Mouse (Mus musculus): ENCODE measurements around the gene Taf5. TPM values are rescaled to one million over a fixed set of nuclear protein-coding genes. Genes with fewer than 3 reads are reported as not detected.

Taf5 gene
- polyA plus RNA-seq, 1 experiment from 2014 or later = 9.5 TPM

DNA sequence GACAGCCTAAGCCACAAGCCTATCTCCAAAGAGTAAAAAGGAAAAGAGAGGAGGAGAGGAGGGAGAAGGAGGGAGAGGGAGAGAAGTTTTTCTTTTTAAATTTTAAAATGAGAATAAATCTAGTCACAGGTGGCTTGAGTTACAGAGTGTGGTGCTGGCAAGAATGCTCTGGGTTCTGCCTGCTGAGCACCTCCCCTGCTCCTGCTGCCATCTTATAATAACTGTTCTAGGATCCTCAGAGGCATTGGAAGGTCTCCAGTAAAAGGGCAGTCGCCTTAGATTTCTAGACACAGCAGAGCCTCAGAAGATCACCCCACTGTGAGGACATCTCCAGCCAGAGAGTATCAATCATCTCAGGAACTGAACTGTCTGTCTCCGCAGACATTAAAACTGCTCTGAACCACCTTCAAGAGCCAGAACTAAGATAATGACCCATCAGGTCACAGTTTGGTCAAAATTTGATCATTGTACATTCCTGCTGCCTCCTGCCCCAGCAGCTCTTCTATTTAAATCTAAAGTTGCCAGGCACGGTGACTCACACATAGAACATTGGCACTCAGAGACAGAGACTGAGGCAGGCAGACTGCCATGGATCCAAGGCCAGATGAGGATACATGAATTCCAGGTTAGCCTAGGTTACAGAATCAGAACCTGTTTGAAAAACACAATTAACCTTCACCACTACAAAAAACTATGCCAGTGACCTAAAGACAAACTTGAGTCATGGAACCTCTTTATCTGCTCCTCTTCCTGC lies 26.6 kb upstream of the Taf5 start:
- 82% methylated on average over 3 of the region's 3 CpGs for WGBS (ENCODE audit: insufficient replicate concordance)
- H3K9ac ChIP-seq = no peak overlapping the region
- H3K9me3 ChIP-seq (replicated peaks) = no peaks in the 10 kb centered on the region
- peaks cover 75% of the 10 kb centered on the region for H3K36me3 ChIP-seq
- no peak overlapping the region for H3K4me3 ChIP-seq
- no peak overlapping the region for H3K27ac ChIP-seq
- ATAC-seq = no peak
- H3K4me1 ChIP-seq = no peaks in the 10 kb centered on the region
- H3K27me3 ChIP-seq (replicated peaks) = no peaks in the 10 kb centered on the region
- no peak overlapping the region for H3K4me2 ChIP-seq

- ATAC-seq = no peak
- Histone ChIP-seq H3K36me3 (peaks cover 75% of the 10 kb centered on the region), H3K27me3 (replicated peaks) (no peaks in the 10 kb centered on the region), H3K4me2 (no peak overlapping the region), H3K9ac (no peak overlapping the region), H3K4me1 (no peaks in the 10 kb centered on the region), H3K27ac (no peak overlapping the region), H3K4me3 (no peak overlapping the region), H3K9me3 (replicated peaks) (no peaks in the 10 kb centered on the region)
- 67% methylated on average over 3 of the region's 3 CpGs for WGBS (ENCODE audit: insufficient replicate concordance)
These were observed 23.9 kb upstream of the Taf5 start for GRCm38 (mm10) chr19:47043608-47044007.

DNA sequence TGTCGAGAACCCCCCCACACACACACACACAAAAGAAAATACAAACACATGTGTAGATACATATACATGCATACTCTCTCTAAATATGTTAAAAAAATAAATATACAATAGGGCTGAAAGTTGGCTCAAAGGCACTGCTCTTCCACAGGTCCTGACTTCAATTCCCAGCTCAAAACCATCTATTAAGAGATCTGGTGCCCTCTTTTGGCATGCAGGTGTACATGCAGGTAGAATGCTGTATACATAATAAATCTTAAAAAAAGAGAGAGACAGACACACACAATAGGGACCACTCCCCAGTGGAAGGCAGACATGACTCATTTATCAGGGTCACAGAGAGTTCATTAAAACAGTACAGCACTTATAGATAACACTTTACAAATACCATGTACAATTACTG lies 21.2 kb upstream of the Taf5 start:
- Histone ChIP-seq H3K9me3 (replicated peaks) (no peaks in the 10 kb centered on the region), H3K27me3 (replicated peaks) (no peaks in the 10 kb centered on the region), H3K9ac (no peak overlapping the region), H3K4me3 (no peak overlapping the region), H3K4me2 (no peak overlapping the region), H3K36me3 (peaks cover 50% of the 10 kb centered on the region), H3K4me1 (peaks cover 20% of the 10 kb centered on the region), H3K27ac (no peak overlapping the region)
- WGBS (ENCODE audit: insufficient replicate concordance) = 77% methylated on average over 1 of the region's 1 CpGs
- no peak for ATAC-seq

DNA sequence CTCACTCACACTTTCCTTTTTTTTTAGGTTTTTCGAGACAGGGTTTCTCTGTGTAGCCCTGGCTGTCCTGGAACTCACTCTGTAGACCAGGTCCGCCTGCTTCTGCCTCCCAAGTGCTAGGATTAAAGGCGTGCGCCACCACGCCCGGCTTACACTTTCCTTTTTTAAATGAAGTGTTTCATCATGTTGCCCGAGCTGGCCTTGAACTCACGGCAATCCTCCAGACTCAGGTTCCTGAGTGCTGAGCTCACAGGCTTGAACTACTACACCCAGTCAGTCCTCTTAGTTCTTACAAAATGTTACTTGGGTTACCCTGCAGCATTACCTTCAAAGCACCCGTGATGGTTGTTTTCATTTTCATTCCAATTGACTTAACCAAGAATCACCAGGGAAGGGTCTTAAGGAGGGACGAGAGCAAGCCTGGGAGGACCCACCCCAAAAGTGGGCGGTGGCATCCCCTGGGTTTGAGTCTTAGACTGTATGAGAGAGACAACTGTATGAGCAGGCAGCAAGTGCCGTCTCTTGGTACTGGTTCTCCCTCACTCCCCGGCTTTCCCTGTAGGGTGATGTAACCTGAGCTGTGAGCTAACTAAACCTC lies 20.2 kb upstream of the Taf5 start:
- no peak overlapping the region for H3K9ac ChIP-seq
- 78% methylated on average over 13 of the region's 13 CpGs for WGBS (ENCODE audit: insufficient replicate concordance)

DNA sequence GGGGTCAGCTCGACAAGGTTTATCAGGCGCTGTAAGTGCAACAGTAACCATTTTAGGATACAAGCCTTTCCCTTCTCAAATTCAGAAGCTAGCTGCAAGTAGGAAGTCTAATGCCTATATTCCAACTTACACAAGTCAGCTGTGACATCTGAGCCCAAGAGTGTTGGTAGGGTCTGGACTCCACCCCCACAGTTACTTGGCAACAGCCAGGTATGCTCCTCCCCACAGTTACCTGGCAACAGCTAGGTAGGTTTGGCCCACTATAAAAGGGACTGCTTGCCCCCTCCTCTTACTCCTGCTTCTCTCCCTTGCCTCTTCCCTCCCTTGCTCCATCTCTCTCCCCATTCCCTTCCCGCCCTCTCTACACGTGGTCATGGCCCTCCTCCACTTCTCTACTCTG lies 18.5 kb upstream of the Taf5 start:
- Histone ChIP-seq H3K4me3 (peak overlapping the region; percentile 90; the same call in 1 of the 2 replicates), H3K4me2 (peak overlapping the region; percentile 98), H3K4me1 (peaks cover 24% of the 10 kb centered on the region), H3K27me3 (replicated peaks) (no peaks in the 10 kb centered on the region), H3K9ac (peak overlapping the region; percentile 89; the same call in 1 of the 2 replicates), H3K9me3 (replicated peaks) (no peaks in the 10 kb centered on the region), H3K36me3 (peaks cover 36% of the 10 kb centered on the region), H3K27ac (no peak overlapping the region)
- no peak for ATAC-seq
- WGBS (ENCODE audit: insufficient replicate concordance) = 61% methylated on average over 4 of the region's 4 CpGs

More for the DNA sequence above, 20.2 kb upstream of the Taf5 start:
- no peak for ATAC-seq
- Histone ChIP-seq H3K27me3 (replicated peaks) (no peaks in the 10 kb centered on the region), H3K4me3 (no peak overlapping the region), H3K9me3 (replicated peaks) (no peaks in the 10 kb centered on the region), H3K4me1 (peaks cover 20% of the 10 kb centered on the region), H3K27ac (no peak overlapping the region), H3K36me3 (peaks cover 43% of the 10 kb centered on the region), H3K4me2 (no peak overlapping the region)

DNA sequence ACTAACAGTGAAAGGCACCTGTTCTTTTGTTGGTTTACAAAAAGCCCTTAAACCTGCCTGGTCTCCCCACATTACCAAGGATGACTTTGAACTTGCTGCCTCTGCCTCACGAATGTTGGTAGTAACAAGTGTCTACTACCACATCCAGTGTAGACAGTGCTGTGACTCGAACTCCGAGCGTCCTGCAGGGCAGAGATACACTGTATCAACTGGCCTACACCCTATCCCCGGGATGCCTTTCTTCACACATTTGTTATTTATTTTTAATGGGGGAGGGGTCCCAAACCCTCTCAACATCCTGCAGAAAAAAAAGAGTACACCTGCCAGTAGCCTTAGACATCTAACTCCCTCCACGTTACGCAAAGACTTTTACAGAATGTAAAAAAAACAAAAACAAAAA lies 17.7 kb upstream of the Taf5 start:
- ATAC-seq = no peak
- H3K4me1 ChIP-seq = peaks cover 24% of the 10 kb centered on the region
- no peaks in the 10 kb centered on the region for H3K9me3 ChIP-seq (replicated peaks)
- H3K4me2 ChIP-seq = peak overlapping the region; percentile 98
- H3K36me3 ChIP-seq = peaks cover 32% of the 10 kb centered on the region
- H3K9ac ChIP-seq = peak overlapping the region; percentile 89
- H3K27ac ChIP-seq = peak overlapping the region; percentile 90
- H3K4me3 ChIP-seq = peak overlapping the region; percentile 90
- H3K27me3 ChIP-seq (replicated peaks) = no peaks in the 10 kb centered on the region
- 4% methylated on average over 7 of the region's 7 CpGs for WGBS (ENCODE audit: insufficient replicate concordance)

DNA sequence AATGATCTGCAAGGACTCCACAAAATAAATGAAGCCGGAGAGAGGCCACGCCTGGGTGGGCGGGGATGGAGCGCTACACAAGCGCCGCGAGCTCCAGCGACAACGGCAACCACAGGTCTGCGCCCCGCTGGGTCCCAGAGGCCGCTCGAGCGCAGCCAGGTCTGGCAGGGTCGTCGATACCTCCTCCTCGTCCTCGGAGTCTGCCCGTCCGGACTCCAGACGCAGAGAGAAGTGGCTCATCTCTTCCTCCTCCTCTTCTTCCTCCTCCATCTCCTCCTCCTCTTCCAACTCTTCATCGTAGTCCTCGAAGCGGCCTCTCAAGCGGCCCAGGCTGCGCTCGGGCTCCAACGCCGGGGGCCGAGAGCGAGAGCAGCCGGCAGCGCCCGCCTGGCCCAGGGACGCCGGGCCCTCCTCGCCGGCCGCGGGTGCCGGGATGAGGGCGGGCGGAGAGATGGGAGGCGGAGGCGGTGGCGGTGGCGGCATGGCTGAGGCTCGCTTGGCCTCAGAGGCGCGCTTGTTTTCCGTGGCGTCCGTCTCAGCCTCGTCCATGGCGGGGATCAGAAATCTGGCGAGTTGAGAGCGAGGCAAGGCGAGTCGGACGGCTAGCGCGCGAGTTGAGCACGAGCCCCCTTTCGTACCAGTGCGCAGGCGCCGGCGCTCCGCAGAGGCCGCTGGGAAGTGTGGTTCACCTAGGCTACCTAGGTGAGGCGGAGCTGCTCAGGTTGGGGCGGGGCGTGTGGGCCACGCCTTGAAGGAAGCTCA lies 17.1 kb upstream of the Taf5 start, which contains the start of gene Pcgf6:
Gene Pcgf6 (minus strand): TSS at position 636 of the 762 bp plus-strand sequence.
- ATAC-seq = peak; percentile 81
- Histone ChIP-seq H3K36me3 (peaks cover 28% of the 10 kb centered on the region), H3K9ac (peak within 1 kb of the TSS; percentile 89), H3K27ac (peak within 1 kb of the TSS; percentile 90), H3K9me3 (replicated peaks) (no peaks in the 10 kb centered on the region), H3K4me2 (peak within 1 kb of the TSS; percentile 98), H3K4me3 (peak within 1 kb of the TSS; percentile 90), H3K4me1 (peaks cover 24% of the 10 kb centered on the region), H3K27me3 (replicated peaks) (no peaks in the 10 kb centered on the region)
- WGBS (ENCODE audit: insufficient replicate concordance) = under 1% methylated on average over 75 of the region's 75 CpGs

DNA sequence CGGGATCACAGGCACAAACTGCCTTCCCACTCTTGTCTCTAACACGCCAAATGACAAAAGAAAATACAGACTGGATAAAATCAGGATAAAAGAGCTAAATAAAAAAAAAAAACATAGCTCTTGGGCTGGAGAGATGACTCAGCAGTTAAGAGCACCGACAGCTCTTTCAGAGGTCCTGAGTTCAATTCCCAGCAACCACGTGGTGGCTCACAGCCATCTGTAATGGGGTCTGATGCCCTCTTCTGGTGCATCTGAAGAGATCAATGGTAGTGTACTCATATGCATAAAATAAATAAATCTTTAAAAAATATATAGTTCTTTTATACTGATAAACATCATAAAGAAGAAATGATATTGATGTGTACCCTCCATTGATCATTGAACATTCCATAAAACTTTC lies 14.6 kb upstream of the Taf5 start:
- ATAC-seq = no peak
- no peaks in the 10 kb centered on the region; the same call in 1 of the 2 replicates for H3K27me3 ChIP-seq (replicated peaks)
- peaks cover 4% of the 10 kb centered on the region; the same call in 1 of the 2 replicates for H3K36me3 ChIP-seq
- H3K9me3 ChIP-seq (replicated peaks) = no peaks in the 10 kb centered on the region
- H3K4me1 ChIP-seq = peaks cover 24% of the 10 kb centered on the region
- no peak overlapping the region for H3K4me2 ChIP-seq
- 61% methylated on average over 4 of the region's 4 CpGs for WGBS (ENCODE audit: insufficient replicate concordance)
- no peak overlapping the region for H3K9ac ChIP-seq
- H3K4me3 ChIP-seq = no peak overlapping the region
- no peak overlapping the region for H3K27ac ChIP-seq

GRCm38 (mm10) chr19:47053471-47053870 lies 14.1 kb upstream of the Taf5 start:
- H3K4me2 ChIP-seq = no peak overlapping the region
- no peak overlapping the region for H3K4me3 ChIP-seq
- H3K27ac ChIP-seq = no peak overlapping the region
- no peaks in the 10 kb centered on the region for H3K36me3 ChIP-seq
- H3K27me3 ChIP-seq (replicated peaks) = no peaks in the 10 kb centered on the region; the same call in 1 of the 2 replicates
- H3K9me3 ChIP-seq (replicated peaks) = no peaks in the 10 kb centered on the region
- peaks cover 24% of the 10 kb centered on the region for H3K4me1 ChIP-seq
- ATAC-seq = no peak
- 69% methylated on average over 4 of the region's 4 CpGs for WGBS (ENCODE audit: insufficient replicate concordance)
- no peak overlapping the region for H3K9ac ChIP-seq

DNA sequence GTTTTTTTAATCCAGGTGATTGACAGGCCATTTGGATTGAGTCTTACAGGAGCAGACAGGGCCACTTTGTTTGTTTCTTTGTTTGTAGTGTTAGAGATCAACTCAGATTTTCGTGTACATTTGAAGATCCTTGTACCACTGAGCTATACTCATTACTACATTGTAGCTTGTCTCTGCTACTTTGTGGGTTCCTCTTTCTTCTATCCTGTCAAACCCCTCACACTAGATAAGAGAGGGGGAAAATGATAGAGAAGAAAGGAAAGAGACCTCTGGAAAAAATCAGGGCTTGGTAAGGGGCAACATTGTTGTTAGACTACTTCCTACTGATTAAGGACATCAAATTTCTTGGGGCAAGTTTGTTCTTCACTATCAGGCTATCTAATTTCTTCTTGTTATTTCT lies 9.9 kb upstream of the Taf5 start:
- no peak for ATAC-seq

GRCm38 (mm10) chr19:47065860-47066259 lies 1.7 kb upstream of the Taf5 start:
- Histone ChIP-seq H3K9ac (no peak overlapping the region), H3K4me1 (peaks cover 23% of the 10 kb centered on the region), H3K27me3 (replicated peaks) (no peaks in the 10 kb centered on the region), H3K27ac (no peak overlapping the region), H3K9me3 (replicated peaks) (no peaks in the 10 kb centered on the region), H3K36me3 (peaks cover 8% of the 10 kb centered on the region), H3K4me2 (no peak overlapping the region), H3K4me3 (no peak overlapping the region)
- 74% methylated on average over 3 of the region's 3 CpGs for WGBS (ENCODE audit: insufficient replicate concordance)
- no peak for ATAC-seq

More for the DNA sequence above, 9.9 kb upstream of the Taf5 start:
- no peak overlapping the region for H3K4me2 ChIP-seq
- H3K9ac ChIP-seq = no peak overlapping the region
- 0 out of 2 replicates have a peak, but pooled peaks cover 2% of the 10 kb centered on the region for H3K4me1 ChIP-seq
- H3K4me3 ChIP-seq = no peak overlapping the region
- H3K9me3 ChIP-seq (replicated peaks) = no peaks in the 10 kb centered on the region
- WGBS (ENCODE audit: insufficient replicate concordance) = 33% methylated on average over 1 of the region's 1 CpGs
- H3K36me3 ChIP-seq = no peaks in the 10 kb centered on the region
- H3K27me3 ChIP-seq (replicated peaks) = no peaks in the 10 kb centered on the region; the same call in 1 of the 2 replicates
- H3K27ac ChIP-seq = no peak overlapping the region
